Mouse (Mus musculus): Measurements from ENCODE around the gene Bst1.

Gene Bst1

DNA sequence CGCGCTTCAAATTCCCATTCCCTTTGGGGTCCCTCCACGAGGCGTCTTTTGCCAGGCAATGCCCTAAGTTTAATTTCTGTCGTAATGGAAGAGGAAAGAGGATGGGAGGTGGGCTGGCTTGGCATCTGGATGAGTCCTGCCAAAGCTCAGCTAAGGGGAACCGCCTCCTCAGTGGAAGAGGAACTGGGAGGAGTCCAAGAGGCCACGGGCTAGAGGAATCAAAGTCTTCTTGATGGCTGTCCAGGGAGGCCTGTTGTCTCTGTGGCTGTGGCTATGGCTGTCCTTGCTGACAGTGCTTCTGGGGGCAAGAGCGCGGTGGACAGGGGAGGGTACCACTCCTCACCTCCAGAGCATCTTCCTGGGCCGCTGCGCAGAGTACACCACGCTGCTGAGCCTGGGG, at the start of gene Bst1:
Gene Bst1 (plus strand): TSS at position 191 of the 400 bp plus-strand sequence.
- peak; percentile 35 for DNase-seq

DNA sequence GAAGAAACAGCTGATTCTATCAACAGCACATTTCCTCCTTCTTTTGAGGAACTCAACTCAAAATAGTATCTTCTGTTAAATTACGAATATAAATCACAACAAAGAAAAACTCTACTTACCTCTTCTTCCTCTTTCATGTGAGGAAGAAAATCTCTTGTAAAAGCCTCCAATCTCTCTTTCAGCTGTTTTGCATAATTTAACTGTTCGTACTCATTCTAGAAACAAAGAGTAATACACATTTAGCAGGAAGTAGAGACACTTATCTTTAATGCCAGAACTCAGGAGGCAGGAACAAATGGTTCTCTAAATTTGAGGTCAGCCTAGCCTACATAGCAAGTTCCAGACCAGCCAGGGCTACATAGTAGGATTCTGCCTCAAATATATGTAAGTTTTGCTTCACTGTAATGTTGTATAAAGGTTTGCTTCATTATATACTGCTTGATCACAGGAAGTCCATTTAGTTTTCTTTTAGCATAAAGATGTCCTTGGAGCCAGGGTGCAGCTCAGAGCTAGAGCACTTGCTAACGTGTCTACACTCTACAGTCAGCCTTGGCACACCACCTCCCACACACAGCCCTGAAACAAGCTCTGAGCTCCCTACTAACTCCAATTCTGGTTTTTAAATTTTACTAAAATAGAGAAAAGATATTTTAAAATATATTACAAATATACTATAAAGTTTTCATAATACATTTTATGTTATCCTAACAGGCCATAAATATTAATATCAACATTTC, 47.9 kb upstream of the Bst1 start:
- no peak for DNase-seq

DNA sequence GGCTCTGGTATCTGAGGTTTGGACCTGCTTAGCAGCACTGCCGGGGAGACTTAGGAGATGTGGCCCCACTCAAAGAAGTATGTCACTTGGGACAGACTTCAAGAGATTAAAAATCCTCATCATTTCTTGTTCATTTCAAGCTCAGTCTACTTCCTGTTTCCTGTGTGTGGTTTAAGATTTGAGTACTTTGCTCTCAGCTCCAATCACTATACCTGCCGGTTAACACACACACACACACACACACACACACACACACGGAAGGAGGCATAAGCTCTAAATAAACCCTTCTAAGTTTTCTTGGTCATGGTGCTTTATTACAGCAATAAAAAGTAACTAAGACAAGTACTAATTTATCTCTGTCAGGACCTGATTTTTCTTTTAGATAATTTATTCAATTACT, 47.1 kb upstream of the Bst1 start:
- no peak for DNase-seq

DNA sequence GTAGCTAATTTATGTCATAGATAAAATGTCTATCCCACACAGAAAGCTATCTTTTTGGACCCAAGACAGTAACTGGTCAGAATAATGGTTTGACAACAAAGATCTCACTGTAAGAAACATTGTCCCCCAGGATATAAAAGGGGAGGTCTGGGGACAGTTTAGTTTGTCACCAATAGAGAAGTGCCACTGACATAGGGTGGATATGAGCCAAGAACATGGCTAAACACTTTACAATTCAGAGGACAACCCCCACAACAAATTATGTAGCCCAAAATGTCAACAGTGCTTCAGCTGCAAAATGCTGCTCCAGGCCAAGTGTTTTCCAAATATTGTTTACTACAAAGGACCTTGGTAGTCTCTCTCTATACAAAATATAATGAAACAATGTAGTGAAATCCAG, 42.3 kb upstream of the Bst1 start:
- no peak for DNase-seq

DNA sequence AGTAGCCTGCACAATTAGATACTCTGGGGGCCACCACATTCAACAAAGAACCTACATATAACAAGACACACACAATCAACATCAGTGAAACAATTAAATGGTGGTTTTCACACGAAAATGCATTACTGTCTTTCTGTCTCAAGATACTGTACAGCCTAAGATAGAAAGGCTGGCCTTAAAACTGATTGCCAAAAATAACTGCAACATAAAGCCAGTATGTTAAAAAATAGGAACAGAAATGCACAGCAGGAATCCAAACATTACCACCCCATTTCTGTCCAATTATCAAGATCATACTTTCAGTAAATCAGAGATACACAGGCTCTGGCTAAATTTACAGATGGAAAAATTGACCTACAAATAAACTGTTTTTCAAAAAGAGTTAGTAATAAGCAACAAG, 41.7 kb upstream of the Bst1 start:
- no peak for DNase-seq

DNA sequence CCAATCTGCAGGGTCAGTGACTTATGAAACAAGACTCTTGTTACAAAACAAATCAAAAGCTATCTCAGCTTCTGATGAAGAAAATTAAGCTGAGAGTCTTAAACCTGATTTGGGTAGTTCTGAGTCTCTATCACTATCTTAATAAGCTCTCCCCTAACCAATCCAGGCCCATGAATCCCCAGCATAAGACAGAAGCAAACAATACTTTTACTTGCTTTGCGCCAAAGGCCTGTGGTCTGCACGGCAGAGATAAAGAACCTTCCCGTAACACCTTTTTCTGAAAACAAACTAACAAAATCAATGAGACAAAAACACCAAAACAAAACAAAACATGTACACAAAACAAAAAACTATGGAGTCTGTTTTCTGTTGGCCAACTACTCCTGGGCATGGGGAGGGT, 40.1 kb upstream of the Bst1 start:
- DNase-seq: no peak

DNA sequence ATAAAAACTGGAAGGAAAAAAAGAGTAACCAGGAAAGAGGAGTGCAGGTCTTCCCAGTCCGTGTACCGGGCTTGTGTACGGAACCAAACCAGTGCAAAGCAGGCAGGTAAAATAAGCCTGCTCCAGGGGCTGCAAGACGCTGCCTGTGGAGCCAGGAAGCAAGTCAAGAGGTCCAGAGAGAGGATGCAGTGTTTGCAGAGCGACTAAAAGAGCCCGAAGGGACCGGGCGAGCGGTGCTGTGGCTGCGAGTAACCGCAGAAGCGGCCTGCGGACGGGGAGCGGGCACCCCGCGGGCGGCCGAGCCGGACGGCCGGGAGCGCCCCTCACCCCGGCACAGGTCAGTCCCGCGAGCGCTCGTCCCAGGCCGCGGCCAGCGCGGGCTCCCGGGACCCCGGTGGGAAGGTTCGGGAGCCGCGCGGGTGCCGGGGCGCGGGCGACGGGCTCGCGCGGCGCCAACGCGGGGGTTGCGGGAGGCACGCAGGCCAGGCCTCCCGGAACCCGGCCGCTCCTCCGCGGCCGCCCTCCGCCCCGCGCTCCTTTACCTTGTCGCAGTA, 37.2 kb upstream of the Bst1 start:
- peak; percentile 39 for DNase-seq

DNA sequence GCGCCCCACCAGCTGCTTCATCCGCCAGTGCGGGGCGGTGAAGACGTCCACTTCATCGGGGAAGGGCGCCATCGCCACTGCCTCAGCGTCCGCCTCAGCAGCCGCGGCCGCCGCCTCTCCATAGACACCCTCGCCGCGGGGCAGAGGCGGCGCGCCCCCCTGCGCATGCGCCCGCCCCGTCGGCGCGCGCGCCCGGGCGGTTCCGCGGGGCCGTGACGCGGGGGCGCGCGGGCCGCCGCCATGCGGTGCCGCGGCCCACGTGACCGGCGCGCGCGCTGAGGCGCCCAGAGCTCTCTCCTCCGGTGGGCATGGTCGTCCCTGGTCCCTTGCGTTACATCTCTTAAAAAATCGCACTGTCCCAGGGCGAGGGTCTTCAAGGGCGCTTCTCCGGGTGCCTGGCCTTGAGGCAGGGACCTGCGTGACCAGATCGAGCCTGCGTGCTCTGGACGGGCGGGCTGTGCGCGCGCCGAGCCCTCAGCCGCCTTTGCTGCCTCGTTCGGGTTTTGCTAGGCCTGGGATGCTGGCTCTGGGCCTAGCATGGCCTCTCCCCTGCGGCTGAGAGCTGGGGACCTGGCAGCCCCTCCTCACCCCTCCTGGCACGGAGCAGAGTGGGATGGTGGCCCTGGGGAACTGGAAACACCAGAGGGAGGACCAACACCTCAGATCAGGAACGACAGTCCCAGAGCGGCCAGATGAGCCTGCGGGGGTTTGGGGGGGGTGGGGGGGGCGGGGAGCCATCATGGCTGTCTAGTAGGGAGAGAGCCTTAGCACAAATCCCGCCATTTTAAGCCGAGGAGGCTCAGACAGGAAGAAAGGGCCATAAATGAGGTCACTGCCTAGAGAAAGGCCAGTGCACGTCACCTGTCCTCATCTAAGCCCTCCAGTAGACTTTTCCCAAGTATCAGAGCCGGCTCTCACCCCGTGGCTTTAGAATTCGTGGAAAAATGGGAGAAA, 36.4 kb upstream of the Bst1 start:
- peak; percentile 78 for DNase-seq

DNA sequence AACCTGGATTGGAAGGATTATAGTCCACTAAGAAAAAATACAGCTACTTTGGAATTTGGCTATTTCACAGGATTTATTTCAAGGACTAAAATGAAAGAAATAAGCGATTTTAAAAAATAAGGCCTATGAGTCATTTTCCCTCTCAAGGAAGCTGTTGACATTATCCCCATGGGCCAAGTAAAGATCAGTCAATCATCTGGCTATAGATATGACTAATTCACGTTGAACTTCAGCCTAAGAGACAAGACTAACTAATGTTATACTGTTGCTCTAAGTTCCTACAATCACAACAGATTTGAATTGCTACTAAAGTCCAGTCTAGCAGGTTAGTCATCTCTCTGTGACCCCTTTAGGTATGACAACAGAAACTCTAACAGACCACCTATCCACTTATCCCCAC, 34.7 kb upstream of the Bst1 start:
- no peak for DNase-seq

DNA sequence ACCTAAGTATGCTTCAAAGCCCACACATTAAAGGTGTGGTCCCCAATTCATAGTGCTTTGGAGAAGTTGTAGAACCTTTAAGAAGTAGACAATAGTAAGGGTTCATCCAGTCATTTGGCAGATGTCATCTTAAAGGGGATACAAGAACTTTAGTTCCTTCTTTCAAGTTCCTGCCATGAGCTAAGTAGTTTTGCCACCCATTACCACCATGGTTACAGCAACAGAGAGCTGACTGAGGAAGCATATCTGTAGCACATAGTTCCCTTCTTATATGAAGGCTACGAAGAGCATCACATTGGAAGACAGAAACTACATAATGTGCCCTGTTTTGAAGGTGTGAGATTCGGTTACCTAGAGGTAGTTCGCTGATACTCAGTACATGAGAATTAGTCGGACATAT, 32.1 kb upstream of the Bst1 start:
- DNase-seq: no peak

DNA sequence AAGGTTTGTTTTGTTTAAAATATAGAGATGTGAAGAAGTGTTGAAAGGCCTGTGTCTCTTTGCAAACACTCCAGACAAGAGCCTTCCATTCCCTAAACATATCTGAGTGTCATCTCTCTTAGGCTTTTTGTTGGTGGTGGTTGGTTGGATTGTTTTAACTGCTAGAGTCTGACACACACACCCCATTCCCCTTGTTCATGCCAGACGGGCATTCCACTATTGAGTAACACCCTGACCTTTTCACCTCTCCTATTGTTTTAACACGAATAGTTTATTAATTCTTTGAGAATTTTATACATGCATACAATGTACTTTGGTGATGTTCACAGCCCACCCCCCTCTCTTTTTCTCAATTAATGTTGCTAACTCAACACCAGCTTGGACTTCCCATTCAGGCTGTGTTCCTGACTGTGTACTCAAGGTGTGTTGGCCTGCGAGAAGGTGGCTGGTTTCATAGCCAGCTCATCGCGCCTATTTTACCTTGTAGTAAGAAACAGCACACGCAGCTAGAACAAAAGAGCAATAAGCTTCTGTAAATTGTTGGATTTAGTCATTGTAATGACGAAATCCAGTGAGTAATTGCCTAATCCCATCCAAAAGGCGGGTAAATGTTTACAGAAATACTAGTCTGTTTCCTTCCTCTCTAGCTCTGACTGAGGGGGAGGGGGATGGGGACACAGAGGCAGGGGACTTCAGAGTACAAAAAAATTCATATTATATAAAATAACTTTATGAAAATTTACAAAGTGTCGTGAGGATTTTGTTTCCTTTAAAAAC, 30.5 kb upstream of the Bst1 start:
- peak; percentile 31 for DNase-seq

DNA sequence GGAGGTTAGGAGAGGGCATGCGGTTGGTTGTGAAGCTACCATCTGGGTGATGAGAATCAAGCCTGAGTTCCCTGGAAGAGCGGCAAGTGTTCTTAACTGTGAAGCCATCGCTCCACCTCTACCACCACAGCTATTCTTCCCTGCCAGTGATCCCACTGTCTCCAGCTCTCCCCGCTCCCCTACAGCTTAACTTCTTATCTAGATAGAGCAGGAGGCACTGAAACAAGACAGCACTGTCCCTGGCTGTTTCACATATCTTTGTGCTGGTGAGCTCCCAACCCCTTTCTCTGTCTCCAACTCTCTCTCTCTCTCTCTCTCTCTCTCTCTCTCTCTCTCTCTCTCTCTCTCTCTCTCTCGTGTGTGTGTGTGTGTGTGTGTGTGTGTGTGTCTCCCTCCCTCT, 26.3 kb upstream of the Bst1 start:
- no peak for DNase-seq

DNA sequence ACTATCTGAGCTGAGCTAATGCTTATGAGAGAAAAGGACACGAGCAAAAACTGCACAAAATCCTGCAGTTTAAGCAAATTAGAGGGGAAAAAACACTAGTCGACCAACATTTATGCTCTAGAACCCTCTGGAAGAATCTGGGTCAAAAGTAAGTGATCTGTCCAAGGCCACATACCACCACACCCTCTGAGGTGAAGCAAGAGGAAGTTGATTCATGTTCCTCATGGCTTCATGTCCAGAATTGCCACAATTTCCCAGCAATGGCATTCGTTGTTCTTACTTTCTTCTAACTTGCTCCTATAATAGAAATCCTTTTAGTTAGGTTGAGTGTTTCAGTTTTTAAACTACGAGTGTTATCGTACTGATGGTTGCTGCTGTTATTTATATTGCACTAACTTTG, 19.2 kb upstream of the Bst1 start:
- DNase-seq: no peak

DNA sequence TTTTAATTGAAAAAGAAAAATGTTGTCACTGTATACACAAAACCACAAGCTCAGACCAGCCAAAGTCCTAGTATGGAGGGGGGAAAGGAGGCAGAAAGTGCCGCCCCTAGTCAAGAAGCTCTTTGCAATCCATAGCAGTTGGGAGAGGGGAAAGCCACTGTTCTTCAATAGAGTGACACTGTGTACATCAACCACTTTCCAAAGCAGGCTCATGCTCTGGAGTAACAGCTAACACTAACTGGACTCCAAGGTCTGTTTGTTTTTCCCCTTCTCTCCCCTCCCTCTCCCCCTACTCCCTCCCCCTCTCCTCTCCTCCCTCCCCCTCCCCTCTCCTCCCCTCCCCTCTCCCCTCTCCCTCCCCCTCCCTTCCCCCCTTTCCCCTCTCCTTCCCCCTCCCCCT, 18.0 kb upstream of the Bst1 start:
- no peak for DNase-seq

DNA sequence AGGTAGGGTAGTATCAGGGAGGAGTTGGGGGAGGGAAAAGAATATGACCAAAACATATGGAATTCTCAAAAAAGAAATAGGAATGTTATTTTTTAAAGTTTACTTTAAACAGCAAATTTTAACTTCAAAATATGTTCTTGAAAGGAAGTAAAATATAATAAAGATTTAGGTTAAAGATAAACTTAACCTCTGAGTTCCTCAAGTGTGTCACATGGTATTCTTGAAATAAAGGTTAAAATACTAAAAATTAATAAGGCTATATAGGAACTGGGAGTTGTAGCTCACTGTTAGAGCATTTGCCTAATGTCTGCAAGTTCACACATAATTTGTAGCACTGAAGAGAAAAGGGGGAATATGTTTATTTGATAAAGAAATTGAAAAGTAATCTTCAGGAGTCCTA, 17.4 kb upstream of the Bst1 start:
- DNase-seq: no peak

DNA sequence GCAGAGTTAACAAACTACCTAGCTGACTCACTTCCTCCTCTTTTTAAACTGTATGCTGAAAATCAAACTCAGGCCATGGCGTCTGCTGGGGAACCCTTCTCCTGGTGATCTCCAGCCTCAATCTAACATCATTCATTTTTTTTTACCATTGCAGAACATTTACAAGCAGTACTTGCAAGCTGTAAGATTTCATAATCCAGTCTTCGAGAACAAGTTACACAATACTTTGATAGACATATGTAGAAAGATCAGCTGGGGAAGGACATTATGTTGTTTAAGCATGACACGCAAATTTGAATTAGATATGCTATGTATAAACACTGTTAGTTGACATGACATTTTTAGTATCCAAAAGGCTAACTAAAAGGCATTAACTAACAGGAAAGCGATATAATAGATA, 16.9 kb upstream of the Bst1 start:
- no peak for DNase-seq

DNA sequence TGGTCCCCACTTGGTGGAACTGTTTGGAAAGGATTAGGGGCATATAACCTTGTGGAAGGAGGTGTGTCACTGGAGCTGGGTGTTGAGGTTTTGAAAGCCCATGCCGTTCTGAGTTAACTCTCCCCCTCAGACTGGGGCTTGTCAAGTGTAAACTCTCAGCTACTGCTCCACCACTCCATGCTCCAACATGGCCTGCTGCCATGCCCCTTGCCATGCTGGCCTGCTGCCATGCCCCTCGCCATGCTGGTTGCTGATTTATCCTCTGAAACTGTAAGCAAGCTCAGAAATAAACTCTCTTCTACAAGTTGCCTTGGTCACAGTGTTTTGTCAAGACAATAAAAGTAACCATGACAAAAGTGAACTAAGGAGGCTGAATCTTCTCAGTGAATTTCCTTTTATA, 13.3 kb upstream of the Bst1 start:
- no peak for DNase-seq

DNA sequence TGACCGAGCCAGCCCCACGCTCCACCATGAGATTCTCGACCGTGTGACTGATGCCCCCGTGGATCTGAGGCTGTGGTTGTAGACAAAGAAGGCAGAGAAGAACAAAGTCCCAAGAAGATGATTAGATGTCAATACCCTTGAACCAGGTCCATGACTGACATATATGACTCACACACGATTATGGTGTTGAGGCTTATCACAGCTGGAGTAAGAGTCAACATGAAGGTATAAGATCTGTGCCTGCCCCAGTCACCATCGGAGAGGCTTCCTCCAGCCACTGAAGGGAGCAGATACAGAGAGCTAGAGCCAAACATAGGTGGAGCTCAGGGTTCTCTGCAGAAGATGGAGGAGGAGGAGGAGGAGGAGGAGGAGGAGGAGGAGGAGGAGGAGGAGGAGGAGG, 12.3 kb upstream of the Bst1 start:
- no peak for DNase-seq

DNA sequence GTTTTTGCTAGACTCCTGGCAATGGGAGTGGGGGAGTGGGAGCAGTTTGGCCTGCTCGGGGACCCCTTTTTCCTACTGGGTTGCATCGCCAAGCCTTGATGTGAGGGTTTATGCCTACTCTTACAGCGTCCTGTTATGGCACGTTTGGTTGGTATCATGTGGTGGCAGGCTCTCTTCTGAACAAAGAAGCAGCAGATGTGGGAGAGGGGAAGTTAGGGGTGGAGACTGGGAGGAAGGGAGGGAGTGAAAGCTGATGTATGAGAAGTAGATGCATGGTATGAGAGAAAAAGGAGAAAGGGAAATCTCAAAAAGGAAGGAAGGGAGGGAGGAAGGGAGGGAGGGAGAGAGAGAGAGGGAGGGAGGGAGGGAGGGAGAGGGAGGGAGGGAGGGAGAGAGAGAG, 11.8 kb upstream of the Bst1 start:
- no peak for DNase-seq

DNA sequence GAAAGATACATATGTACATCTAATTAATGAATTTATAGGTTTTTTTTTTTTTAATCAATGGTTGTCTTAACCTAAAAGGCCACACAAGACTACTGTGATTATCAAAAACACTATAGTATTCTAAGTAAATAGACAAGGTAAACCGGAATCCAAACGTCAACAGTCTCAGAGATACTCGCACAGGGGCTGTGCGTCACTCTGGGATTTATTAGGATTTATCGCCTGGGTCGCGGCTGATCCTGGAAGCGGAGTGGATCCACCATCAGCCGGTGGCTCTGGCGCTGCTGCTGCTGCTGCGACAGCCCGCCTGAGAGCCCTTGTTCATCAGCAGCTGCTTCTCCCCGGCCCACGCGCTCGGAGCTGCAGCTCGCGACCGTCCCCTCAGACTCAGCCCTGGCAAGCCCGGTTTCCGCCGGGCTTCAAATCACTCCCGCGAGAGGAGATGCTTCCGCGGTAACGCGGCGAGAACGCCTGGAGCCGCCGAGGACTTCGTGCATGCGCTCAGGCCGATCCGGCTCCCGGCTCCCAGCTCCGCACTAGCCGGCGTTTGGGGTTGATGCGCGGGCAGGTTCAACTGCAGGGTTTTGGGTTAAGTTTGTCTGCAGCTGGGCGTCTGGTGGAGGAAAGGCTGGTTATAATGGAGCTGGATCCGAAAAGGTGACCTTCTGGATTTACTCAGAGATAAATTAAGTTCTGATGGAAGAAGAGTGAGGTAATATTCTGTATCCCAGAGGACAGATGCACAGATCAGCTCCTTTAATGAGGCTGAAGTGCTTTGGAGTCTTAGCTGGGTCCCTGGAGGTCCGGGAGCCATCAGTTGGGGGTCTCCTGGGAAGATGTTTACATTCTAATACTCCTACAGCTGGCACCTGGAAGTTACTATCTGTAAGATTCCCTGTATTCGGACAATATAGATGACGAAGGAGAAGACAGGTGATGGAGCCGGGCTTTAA, 10.7 kb upstream of the Bst1 start:
- DNase-seq: peak; percentile 83

DNA sequence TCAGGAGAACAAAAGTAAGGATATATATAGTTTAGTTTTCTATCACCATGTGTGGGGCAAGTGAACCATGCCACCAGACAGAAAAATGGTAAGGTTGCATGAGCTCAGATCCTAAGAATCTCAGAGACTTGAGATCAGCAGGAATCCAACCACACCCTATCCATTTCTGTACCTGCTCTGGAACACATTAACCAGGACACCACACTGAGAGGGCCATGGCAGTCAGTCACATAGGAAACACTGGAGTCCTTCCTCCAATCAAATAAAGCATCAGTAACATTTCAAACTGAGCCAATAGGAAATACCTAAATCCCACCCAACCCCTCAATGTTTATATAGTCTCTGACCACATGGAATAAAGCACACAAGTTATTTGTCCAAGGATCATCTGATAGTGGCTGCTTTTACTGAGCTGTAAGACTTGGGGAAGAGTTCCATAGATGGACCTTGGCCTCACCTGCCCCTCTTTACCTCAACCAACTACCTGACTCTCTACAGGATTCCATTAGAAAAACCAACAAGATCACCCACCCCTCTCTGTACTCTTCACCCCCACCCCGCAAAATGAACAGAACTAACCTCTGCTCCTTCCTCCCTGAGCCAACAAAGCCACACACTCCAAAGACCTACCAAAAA, 8.1 kb upstream of the Bst1 start:
- no peak for DNase-seq

DNA sequence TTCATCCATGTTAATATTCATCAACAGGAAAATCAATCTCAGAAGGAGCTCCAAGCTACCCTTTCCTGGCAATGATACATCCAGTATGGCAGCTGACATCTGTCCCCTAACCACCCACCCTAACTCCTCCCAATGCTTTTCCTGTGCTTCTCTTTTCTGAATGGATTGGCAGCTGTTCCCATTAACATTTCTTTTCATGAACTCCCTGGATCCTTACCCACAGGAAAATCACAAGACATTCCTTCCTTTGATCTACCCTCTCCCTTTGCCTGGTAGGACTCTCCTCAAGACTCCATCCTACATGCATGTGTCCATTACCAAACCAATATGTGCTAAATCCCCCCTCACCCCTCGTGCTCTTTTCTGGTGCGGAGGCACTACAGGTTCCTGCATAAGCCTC, 4.1 kb upstream of the Bst1 start:
- no peak for DNase-seq
